Mouse (Mus musculus): ENCODE measurements around the gene Gucy2e.

- no peak for TF ChIP-seq POLR2A (IDR thresholded peaks at IDR 0.05; ENCODE audit: borderline replicate concordance, control insufficient read depth, low read depth, low read length)
- TF ChIP-seq CTCF (IDR thresholded peaks at IDR 0.05; ENCODE audit: control insufficient read depth, insufficient read depth, low read length) = no peak
Measured at GRCm38 (mm10) chr11:69172606-69173005, 64.2 kb downstream of the Gucy2e start.
